Mouse (Mus musculus): ENCODE measurements around the gene Fam207a. TPM values are rescaled to one million over a fixed set of nuclear protein-coding genes. Genes with fewer than 3 reads are reported as not detected.

The Fam207a gene
- polyA plus RNA-seq, 1 experiment from 2014 or later = 13.8 TPM

- peaks cover 14% of the 10 kb centered on the region for H3K36me3 ChIP-seq (ENCODE audit: control insufficient read depth, insufficient read depth)
These were observed 17.3 kb downstream of the Fam207a start for GRCm38 (mm10) chr10:77498254-77498653.

GRCm38 (mm10) chr10:77497185-77497584 lies 18.4 kb downstream of the Fam207a start:
- Histone ChIP-seq H3K4me1 (ENCODE audit: control insufficient read depth, low read depth, low read length) (no peaks in the 10 kb centered on the region), H3K4me2 (ENCODE audit: low read depth, low read length) (no peak overlapping the region), H3K27ac (ENCODE audit: low read length) (no peak overlapping the region), H3K36me3 (ENCODE audit: control insufficient read depth, insufficient read depth) (peaks cover 15% of the 10 kb centered on the region), H3K4me3 (ENCODE audit: low read depth, low read length) (no peak overlapping the region), H3K9me3 (replicated peaks; ENCODE audit: control insufficient read depth, low read length) (no peaks in the 10 kb centered on the region), H3K9ac (ENCODE audit: low read depth, low read length) (no peak overlapping the region), H3K27me3 (ENCODE audit: control insufficient read depth, insufficient read depth, low read depth, low read length) (no peaks in the 10 kb centered on the region)
- WGBS (ENCODE audit: insufficient replicate concordance) = 86% methylated on average over 13 of the region's 13 CpGs
- ATAC-seq (ENCODE audit: low read depth) = no peak

More at GRCm38 (mm10) chr10:77498254-77498653, 17.3 kb downstream of the Fam207a start:
- H3K4me2 ChIP-seq (ENCODE audit: low read depth, low read length) = no peak overlapping the region
- WGBS (ENCODE audit: insufficient replicate concordance) = 78% methylated on average over 6 of the region's 6 CpGs
- no peaks in the 10 kb centered on the region for H3K27me3 ChIP-seq (ENCODE audit: control insufficient read depth, insufficient read depth, low read depth, low read length)
- no peak overlapping the region for H3K27ac ChIP-seq (ENCODE audit: low read length)
- no peak overlapping the region for H3K9ac ChIP-seq (ENCODE audit: low read depth, low read length)
- no peaks in the 10 kb centered on the region for H3K9me3 ChIP-seq (replicated peaks; ENCODE audit: control insufficient read depth, low read length)
- H3K4me3 ChIP-seq (ENCODE audit: low read depth, low read length) = no peak overlapping the region
- H3K4me1 ChIP-seq (ENCODE audit: control insufficient read depth, low read depth, low read length) = no peaks in the 10 kb centered on the region
- no peak for ATAC-seq (ENCODE audit: low read depth)

- H3K9ac ChIP-seq (ENCODE audit: low read depth, low read length) = no peak overlapping the region
- no peaks in the 10 kb centered on the region for H3K9me3 ChIP-seq (replicated peaks; ENCODE audit: control insufficient read depth, low read length)
- H3K27me3 ChIP-seq (ENCODE audit: control insufficient read depth, insufficient read depth, low read depth, low read length) = no peaks in the 10 kb centered on the region
- peaks cover 34% of the 10 kb centered on the region for H3K36me3 ChIP-seq (ENCODE audit: control insufficient read depth, insufficient read depth)
- no peak for ATAC-seq (ENCODE audit: low read depth)
- H3K4me3 ChIP-seq (ENCODE audit: low read depth, low read length) = no peak overlapping the region
- no peak overlapping the region for H3K4me2 ChIP-seq (ENCODE audit: low read depth, low read length)
- no peaks in the 10 kb centered on the region for H3K4me1 ChIP-seq (ENCODE audit: control insufficient read depth, low read depth, low read length)
- H3K27ac ChIP-seq (ENCODE audit: low read length) = no peak overlapping the region
- 82% methylated on average over 3 of the region's 3 CpGs for WGBS (ENCODE audit: insufficient replicate concordance)
These were observed 22.7 kb downstream of the Fam207a start for GRCm38 (mm10) chr10:77492885-77493284.

- H3K9ac ChIP-seq (ENCODE audit: low read depth, low read length) = no peak overlapping the region
- H3K27ac ChIP-seq (ENCODE audit: low read length) = no peak overlapping the region
- no peak for ATAC-seq (ENCODE audit: low read depth)
- no peaks in the 10 kb centered on the region for H3K9me3 ChIP-seq (replicated peaks; ENCODE audit: control insufficient read depth, low read length)
- H3K4me2 ChIP-seq (ENCODE audit: low read depth, low read length) = no peak overlapping the region
- no peak overlapping the region for H3K4me3 ChIP-seq (ENCODE audit: low read depth, low read length)
- H3K36me3 ChIP-seq (ENCODE audit: control insufficient read depth, insufficient read depth) = peaks cover 37% of the 10 kb centered on the region
- H3K27me3 ChIP-seq (ENCODE audit: control insufficient read depth, insufficient read depth, low read depth, low read length) = no peaks in the 10 kb centered on the region
- WGBS (ENCODE audit: insufficient replicate concordance) = 75% methylated on average over 6 of the region's 6 CpGs
- H3K4me1 ChIP-seq (ENCODE audit: control insufficient read depth, low read depth, low read length) = no peaks in the 10 kb centered on the region
These were observed 24.0 kb downstream of the Fam207a start for GRCm38 (mm10) chr10:77491585-77491984.

GRCm38 (mm10) chr10:77488168-77488567 lies 27.4 kb downstream of the Fam207a start:
- Histone ChIP-seq H3K4me3 (ENCODE audit: low read depth, low read length) (no peak overlapping the region), H3K36me3 (ENCODE audit: control insufficient read depth, insufficient read depth) (peaks cover 28% of the 10 kb centered on the region), H3K4me2 (ENCODE audit: low read depth, low read length) (no peak overlapping the region), H3K9ac (ENCODE audit: low read depth, low read length) (no peak overlapping the region), H3K27ac (ENCODE audit: low read length) (no peak overlapping the region), H3K9me3 (replicated peaks; ENCODE audit: control insufficient read depth, low read length) (no peaks in the 10 kb centered on the region), H3K27me3 (ENCODE audit: control insufficient read depth, insufficient read depth, low read depth, low read length) (no peaks in the 10 kb centered on the region), H3K4me1 (ENCODE audit: control insufficient read depth, low read depth, low read length) (no peaks in the 10 kb centered on the region)
- ATAC-seq (ENCODE audit: low read depth) = no peak
- 83% methylated on average over 7 of the region's 7 CpGs for WGBS (ENCODE audit: insufficient replicate concordance)

GRCm38 (mm10) chr10:77485786-77486185 lies 29.8 kb downstream of the Fam207a start:
- WGBS (ENCODE audit: insufficient replicate concordance) = 57% methylated on average over 3 of the region's 3 CpGs
- Histone ChIP-seq H3K4me3 (ENCODE audit: low read depth, low read length) (no peak overlapping the region), H3K9ac (ENCODE audit: low read depth, low read length) (no peak overlapping the region), H3K27ac (ENCODE audit: low read length) (no peak overlapping the region), H3K4me2 (ENCODE audit: low read depth, low read length) (no peak overlapping the region), H3K36me3 (ENCODE audit: control insufficient read depth, insufficient read depth) (peaks cover 24% of the 10 kb centered on the region), H3K4me1 (ENCODE audit: control insufficient read depth, low read depth, low read length) (no peaks in the 10 kb centered on the region), H3K9me3 (replicated peaks; ENCODE audit: control insufficient read depth, low read length) (no peaks in the 10 kb centered on the region), H3K27me3 (ENCODE audit: control insufficient read depth, insufficient read depth, low read depth, low read length) (no peaks in the 10 kb centered on the region)
- ATAC-seq (ENCODE audit: low read depth) = no peak

- 36% methylated on average over 18 of the region's 18 CpGs for WGBS (ENCODE audit: insufficient replicate concordance)
- no peak overlapping the region for H3K9ac ChIP-seq (ENCODE audit: low read depth, low read length)
These were observed 31.2 kb downstream of the Fam207a start for GRCm38 (mm10) chr10:77484205-77484935.

GRCm38 (mm10) chr10:77481814-77482213 lies 33.8 kb downstream of the Fam207a start:
- Histone ChIP-seq H3K27ac (ENCODE audit: low read length) (no peak overlapping the region), H3K4me3 (ENCODE audit: low read depth, low read length) (no peak overlapping the region), H3K36me3 (ENCODE audit: control insufficient read depth, insufficient read depth) (peaks cover under 1% of the 10 kb centered on the region; the same call in 1 of the 2 replicates), H3K9ac (ENCODE audit: low read depth, low read length) (no peak overlapping the region), H3K27me3 (ENCODE audit: control insufficient read depth, insufficient read depth, low read depth, low read length) (no peaks in the 10 kb centered on the region), H3K4me2 (ENCODE audit: low read depth, low read length) (no peak overlapping the region), H3K9me3 (replicated peaks; ENCODE audit: control insufficient read depth, low read length) (no peaks in the 10 kb centered on the region), H3K4me1 (ENCODE audit: control insufficient read depth, low read depth, low read length) (no peaks in the 10 kb centered on the region)
- no peak for ATAC-seq (ENCODE audit: low read depth)

More at GRCm38 (mm10) chr10:77484205-77484935, 31.2 kb downstream of the Fam207a start:
- no peaks in the 10 kb centered on the region for H3K9me3 ChIP-seq (replicated peaks; ENCODE audit: control insufficient read depth, low read length)
- no peak overlapping the region for H3K4me2 ChIP-seq (ENCODE audit: low read depth, low read length)
- H3K4me1 ChIP-seq (ENCODE audit: control insufficient read depth, low read depth, low read length) = no peaks in the 10 kb centered on the region
- no peaks in the 10 kb centered on the region for H3K27me3 ChIP-seq (ENCODE audit: control insufficient read depth, insufficient read depth, low read depth, low read length)
- peak; percentile 49; the same call in 1 of the 2 replicates for ATAC-seq (ENCODE audit: low read depth)
- peaks cover 19% of the 10 kb centered on the region for H3K36me3 ChIP-seq (ENCODE audit: control insufficient read depth, insufficient read depth)
- H3K4me3 ChIP-seq (ENCODE audit: low read depth, low read length) = no peak overlapping the region
- no peak overlapping the region for H3K27ac ChIP-seq (ENCODE audit: low read length)

GRCm38 (mm10) chr10:77479972-77480371 lies 35.6 kb downstream of the Fam207a start:
- Histone ChIP-seq H3K27me3 (ENCODE audit: control insufficient read depth, insufficient read depth, low read depth, low read length) (no peaks in the 10 kb centered on the region), H3K9ac (ENCODE audit: low read depth, low read length) (no peak overlapping the region), H3K27ac (ENCODE audit: low read length) (no peak overlapping the region), H3K4me3 (ENCODE audit: low read depth, low read length) (no peak overlapping the region), H3K36me3 (ENCODE audit: control insufficient read depth, insufficient read depth) (no peaks in the 10 kb centered on the region), H3K4me1 (ENCODE audit: control insufficient read depth, low read depth, low read length) (no peaks in the 10 kb centered on the region), H3K4me2 (ENCODE audit: low read depth, low read length) (no peak overlapping the region), H3K9me3 (replicated peaks; ENCODE audit: control insufficient read depth, low read length) (no peaks in the 10 kb centered on the region)
- peak; percentile 61 for ATAC-seq (ENCODE audit: low read depth)
- 53% methylated on average over 1 of the region's 1 CpGs for WGBS (ENCODE audit: insufficient replicate concordance)

Measured in liver, embryonic 16.5 days (tissue).